Mouse (Mus musculus) hindbrain, postnatal 0 days (tissue): ENCODE measurements around the gene Gm5771. TPM values are rescaled to one million over a fixed set of nuclear protein-coding genes. Genes with fewer than 3 reads are reported as not detected.
"Not testable (repeated sequence)": the region's sequence is repeated elsewhere in the genome, so short reads cannot be mapped to it uniquely, and the experiment has no call there.

Experiments used
- ATAC-seq: fragments of 200-750 bp; cut with Nextera tagmentation; 2 replicates; pipeline ENCODE4 v1.8.0; 2017; ENCODE audit warnings: mild to moderate bottlenecking, moderate TSS enrichment, moderate library complexity
- DNase-seq: peaks from one replicate; pipeline ENCODE4 v3.0.0-alpha.2; 2015; ENCODE audit warnings: low spot score
- H3K27ac ChIP-seq: fragments of 300-500 bp; sonication (generic); 2 replicates; pipeline ENCODE4 v1.5.1; 2014; ENCODE audit warnings: mild to moderate bottlenecking
- H3K27me3 ChIP-seq: fragments of 300-500 bp; sonication (generic); 2 replicates; pipeline ENCODE4 v1.6.1; 2014; ENCODE audit warnings: low read length, mixed read lengths; ENCODE audit not compliant: insufficient read depth
- H3K36me3 ChIP-seq: fragments of 300-500 bp; sonication (generic); 2 replicates; pipeline ENCODE4 v1.6.1; 2014; ENCODE audit warnings: low read length, mixed read lengths; ENCODE audit not compliant: insufficient read depth
- H3K4me1 ChIP-seq: fragments of 300-500 bp; sonication (generic); 2 replicates; pipeline ENCODE4 v1.6.1; 2014; ENCODE audit warnings: antibody characterized with exemption, low read length, mixed read lengths; ENCODE audit not compliant: insufficient read depth
- H3K4me2 ChIP-seq: fragments of 300-500 bp; sonication (generic); 2 replicates; pipeline ENCODE4 v1.6.1; 2014; ENCODE audit warnings: low read depth, mild to moderate bottlenecking, low read length, moderate library complexity, mixed read lengths
- H3K4me3 ChIP-seq: fragments of 300-500 bp; sonication (generic); 2 replicates; pipeline ENCODE4 v1.5.1; 2014; ENCODE audit warnings: low read length
- H3K9ac ChIP-seq: fragments of 300-500 bp; sonication (generic); replicated peaks from 2 replicates; pipeline ENCODE4 v1.6.1; 2014; ENCODE audit warnings: mild to moderate bottlenecking, low read length, moderate library complexity, mixed read lengths
- H3K9me3 ChIP-seq: fragments of 300-500 bp; sonication (generic); 2 replicates; pipeline ENCODE4 v1.6.1; 2016; ENCODE audit warnings: low read length, mixed read lengths
- CTCF ChIP-seq: IDR thresholded peaks from 2 replicates; pipeline ENCODE4 v1.5.1; 2016; ENCODE audit warnings: antibody characterized with exemption, control low read depth, low read depth
- WGBS: fragments of 180-500 bp; shearing (Covaris S2); extraction: QIAGEN DNeasy Blood & Tissue Kit; methylation state at CpG from one replicate; pipeline ENCODE4 v1.1.7; 2014; 5-methylcytosine and 5-hydroxymethylcytosine counted together
- polyA plus RNA-seq: library from polyadenylated mRNA; unstranded; fragments of >200 nt; fragmentation: Nextera tagmentation; extraction: Ambion mirVana; gene quantifications from 2 replicates; pipeline ENCODE4 v1.2.1, GENCODE M21; 2015
- total RNA-seq: library from RNA; depleted of rRNA; stranded (reverse); fragments of >200 nt; gene quantifications from 2 replicates; pipeline ENCODE4 v1.2.3, GENCODE M21; 2014; rRNA removed

The Gm5771 gene
- total RNA-seq (not detected in 2 replicates), polyA plus RNA-seq (not detected in 2 replicates)

DNA sequence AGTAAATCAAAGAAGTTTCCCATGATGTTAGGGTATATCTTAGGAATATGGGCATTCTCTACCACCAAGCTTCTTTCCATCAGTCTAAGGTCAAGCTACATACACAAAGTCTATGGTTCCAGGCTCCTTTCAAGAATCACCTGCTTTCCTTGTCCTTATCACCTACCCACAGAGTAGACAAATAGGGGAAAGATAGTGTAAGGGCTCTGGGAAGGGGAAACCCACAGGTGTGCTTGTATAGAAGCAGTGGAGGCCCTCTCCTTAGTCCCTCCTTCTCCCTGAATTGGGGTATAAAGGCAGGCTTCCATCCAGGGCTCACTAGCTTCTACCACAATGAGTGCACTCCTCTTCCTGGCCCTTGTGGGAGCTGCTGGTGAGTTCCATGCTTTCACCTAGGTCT is at the start of gene Gm5771:
Gm5771 (plus strand) TSS at position 301 of the 400 bp plus-strand sequence.
- H3K36me3 ChIP-seq, H3K9ac ChIP-seq, H3K4me2 ChIP-seq, DNase-seq, H3K9me3 ChIP-seq, ATAC-seq, H3K4me3 ChIP-seq, H3K27ac ChIP-seq, H3K4me1 ChIP-seq, H3K27me3 ChIP-seq: not testable (repeated sequence)

DNA sequence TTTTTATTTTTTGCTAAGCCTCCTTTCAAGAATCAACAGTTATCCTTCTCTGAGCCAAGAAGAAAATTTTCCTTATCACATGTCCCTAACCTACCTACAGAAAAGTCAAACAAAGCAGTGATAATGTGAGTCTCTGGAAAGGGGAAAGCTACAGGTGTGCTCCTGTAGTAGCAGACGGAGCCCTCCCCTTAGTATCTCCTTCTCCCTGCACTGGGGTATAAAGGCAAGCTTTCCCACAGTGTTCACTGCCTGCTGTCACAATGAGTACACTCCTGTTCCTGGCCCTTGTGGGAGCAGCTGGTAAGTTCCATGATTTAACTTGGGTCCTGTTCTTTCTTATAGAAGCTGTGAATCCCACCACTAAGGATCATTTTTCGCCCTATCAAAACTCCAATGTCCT is 38.2 kb upstream of the Gm5771 start, which contains the start of gene Try10:
Try10 (plus strand) TSS at position 174 of the 400 bp plus-strand sequence.
- Histone ChIP-seq H3K4me1 (no peaks in the 10 kb centered on the region), H3K36me3 (no peaks in the 10 kb centered on the region), H3K9ac (no peak within 1 kb of the TSS), H3K4me3 (no peak within 1 kb of the TSS), H3K27ac (no peak within 1 kb of the TSS), H3K4me2 (no peak within 1 kb of the TSS), H3K27me3 (no peaks in the 10 kb centered on the region), H3K9me3 (no peaks in the 10 kb centered on the region)
- no peak for TF ChIP-seq CTCF
- WGBS: 86% methylated on average over 2 of the region's 2 CpGs
- DNase-seq (no peak), ATAC-seq (no peak)

DNA sequence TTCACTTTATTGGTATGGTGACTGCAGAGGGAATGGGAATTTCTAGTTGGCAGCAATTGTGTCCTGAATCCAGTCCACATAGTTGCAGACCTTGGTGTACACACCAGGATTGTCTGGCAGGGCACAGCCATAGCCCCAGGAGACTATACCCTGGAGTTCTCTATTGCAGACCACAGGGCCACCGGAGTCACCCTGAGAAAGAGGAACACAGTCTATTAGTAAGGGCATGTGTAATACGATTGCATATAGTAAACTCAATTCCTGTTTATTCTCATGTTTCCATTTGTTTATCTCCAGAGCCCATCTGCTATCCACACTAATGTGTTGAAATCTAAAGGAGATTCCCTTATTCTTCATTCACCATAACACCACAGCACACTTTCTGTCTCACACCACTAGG is 18.4 kb upstream of the Gm5771 start:
- not testable (repeated sequence) for H3K36me3 ChIP-seq, H3K27me3 ChIP-seq, H3K4me3 ChIP-seq, H3K9ac ChIP-seq, H3K4me1 ChIP-seq, H3K27ac ChIP-seq, DNase-seq, H3K9me3 ChIP-seq, H3K4me2 ChIP-seq, ATAC-seq
- WGBS: 100% methylated on average over 1 of the region's 2 CpGs

DNA sequence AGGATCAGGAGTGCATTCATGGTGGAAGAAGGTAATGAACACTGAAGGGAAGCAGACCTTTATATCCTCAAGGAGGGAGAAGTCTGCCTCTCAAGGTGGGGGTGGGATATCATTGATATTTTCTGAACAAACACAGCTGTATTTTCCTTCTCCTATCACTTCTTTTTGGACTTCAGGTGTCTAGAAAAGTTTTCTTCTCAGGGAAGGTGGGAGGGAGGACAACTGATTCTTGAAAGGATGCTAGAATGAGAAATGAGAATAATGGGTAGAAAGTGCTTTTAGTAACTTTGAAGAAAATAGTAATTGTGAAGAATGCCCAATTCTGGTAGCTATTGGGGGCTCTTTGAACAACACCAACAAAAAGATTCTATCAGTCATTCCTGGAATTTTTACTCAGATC is 14.6 kb upstream of the Gm5771 start, which contains the start of gene Prss3:
Prss3 (minus strand) TSS at position 101 of the 400 bp plus-strand sequence.
- not testable (repeated sequence) for H3K4me2 ChIP-seq, DNase-seq, ATAC-seq, H3K4me3 ChIP-seq, H3K9ac ChIP-seq, H3K9me3 ChIP-seq, H3K4me1 ChIP-seq, H3K27ac ChIP-seq, H3K36me3 ChIP-seq, H3K27me3 ChIP-seq

GRCm38 (mm10) chr6:41386781-41387180 is 5.4 kb upstream of the Gm5771 start:
- Histone ChIP-seq H3K4me3 (no peak overlapping the region), H3K36me3 (no peaks in the 10 kb centered on the region), H3K4me1 (no peaks in the 10 kb centered on the region), H3K4me2 (no peak overlapping the region), H3K27me3 (no peaks in the 10 kb centered on the region), H3K9me3 (no peaks in the 10 kb centered on the region), H3K9ac (no peak overlapping the region), H3K27ac (no peak overlapping the region)
- ATAC-seq: no peak
- no peak for TF ChIP-seq CTCF
- WGBS: 76% methylated on average over 2 of the region's 2 CpGs
- no peak for DNase-seq

- H3K9me3 ChIP-seq, H3K36me3 ChIP-seq, H3K4me3 ChIP-seq, H3K27ac ChIP-seq, ATAC-seq, H3K4me2 ChIP-seq, H3K9ac ChIP-seq, H3K4me1 ChIP-seq, DNase-seq, H3K27me3 ChIP-seq: not testable (repeated sequence)
- 59% methylated on average over 1 of the region's 1 CpGs for WGBS
Measured at GRCm38 (mm10) chr6:41391640-41392039, 516 bp upstream of the Gm5771 start.

GRCm38 (mm10) chr6:41442261-41442660 is 50.1 kb downstream of the Gm5771 start:
- H3K27ac ChIP-seq, ATAC-seq, H3K9me3 ChIP-seq, H3K9ac ChIP-seq, H3K4me2 ChIP-seq, H3K4me3 ChIP-seq, H3K4me1 ChIP-seq, H3K36me3 ChIP-seq, H3K27me3 ChIP-seq, DNase-seq: not testable (repeated sequence)
- 100% methylated on average over 1 of the region's 2 CpGs for WGBS

DNA sequence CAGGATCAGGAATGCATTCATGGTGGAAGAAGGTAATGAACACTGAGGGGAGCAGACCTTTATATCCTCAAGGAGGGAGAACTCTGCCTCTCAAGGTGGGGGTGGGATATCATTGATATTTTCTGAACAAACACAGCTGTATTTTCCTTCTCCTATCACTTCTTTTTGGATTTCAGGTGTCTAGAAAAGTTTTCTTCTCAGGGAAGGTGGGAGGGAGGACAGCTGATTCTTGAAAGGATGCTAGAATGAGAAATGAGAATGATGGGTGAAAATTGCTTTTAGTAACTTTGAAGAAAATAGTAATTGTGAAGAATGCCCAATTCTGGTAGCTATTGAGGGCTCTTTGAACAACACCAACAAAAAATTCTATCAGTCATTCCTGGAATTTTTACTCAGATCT is 53.9 kb downstream of the Gm5771 start, which contains the start of gene Gm10334:
Gm10334 (minus strand) TSS at position 101 of the 400 bp plus-strand sequence.
- not testable (repeated sequence) for H3K27ac ChIP-seq, H3K4me3 ChIP-seq, DNase-seq, H3K27me3 ChIP-seq, H3K4me2 ChIP-seq, ATAC-seq, H3K9me3 ChIP-seq, H3K9ac ChIP-seq, H3K36me3 ChIP-seq, H3K4me1 ChIP-seq

Other genes starting within 250 kb of the Gm5771 start
- not detected in 2 replicates for gene Try4, start 90.1 kb upstream of the Gm5771 start, total RNA-seq
- gene Try4, start 90.1 kb upstream of the Gm5771 start, polyA plus RNA-seq: not detected in 2 replicates
- 0.58 TPM in 1 of 2 replicates, not detected in the other for gene Try5, start 75.5 kb upstream of the Gm5771 start, total RNA-seq
- gene Try5, start 75.5 kb upstream of the Gm5771 start, polyA plus RNA-seq: 0.31 and 0.39 TPM in 2 replicates
- gene Try10, start 38.3 kb upstream of the Gm5771 start, total RNA-seq: not detected in 2 replicates
- not detected in 2 replicates for gene Try10, start 38.3 kb upstream of the Gm5771 start, polyA plus RNA-seq
- gene Prss3, start 14.7 kb upstream of the Gm5771 start, total RNA-seq: not detected in 2 replicates
- gene Prss3, start 14.7 kb upstream of the Gm5771 start, polyA plus RNA-seq: not detected in 2 replicates
- not detected in 2 replicates for gene Gm10334, start 53.8 kb downstream of the Gm5771 start, total RNA-seq
- not detected in 2 replicates for gene Gm10334, start 53.8 kb downstream of the Gm5771 start, polyA plus RNA-seq
- gene Prss1, start 66.6 kb downstream of the Gm5771 start, total RNA-seq: not detected in 2 replicates
- gene Prss1, start 66.6 kb downstream of the Gm5771 start, polyA plus RNA-seq: not detected in 2 replicates
- gene Prss2, start 129.4 kb downstream of the Gm5771 start, total RNA-seq: not detected in 2 replicates
- not detected in 2 replicates for gene Prss2, start 129.4 kb downstream of the Gm5771 start, polyA plus RNA-seq
- gene Ephb6, start 213.1 kb downstream of the Gm5771 start, total RNA-seq: 58.4 and 79.1 TPM in 2 replicates
- gene Ephb6, start 213.1 kb downstream of the Gm5771 start, polyA plus RNA-seq: 25.1 and 27.9 TPM in 2 replicates
- 0.58 TPM in 1 of 2 replicates, not detected in the other for gene Trpv6, start 244.0 kb downstream of the Gm5771 start, total RNA-seq
- 0.45 and 0.58 TPM in 2 replicates for gene Trpv6, start 244.0 kb downstream of the Gm5771 start, polyA plus RNA-seq